Mouse (Mus musculus) urinary bladder, postnatal 14 days (tissue): Measurements from ENCODE around the gene Vmn1r206.
"Not testable (repeated sequence)": the region's sequence is repeated elsewhere in the genome, so short reads cannot be mapped to it uniquely, and the experiment has no call there.

Experiments
- DNase-seq: peaks from one replicate; pipeline ENCODE4 v3.0.0; 2021; ENCODE audit warnings: low spot score

The Vmn1r206 gene

GRCm38 (mm10) chr13:22624151-22624550, at the start of gene Vmn1r206:
Gene Vmn1r206 (minus strand): TSS chr13:22624251.
- not testable (repeated sequence) for DNase-seq

DNA sequence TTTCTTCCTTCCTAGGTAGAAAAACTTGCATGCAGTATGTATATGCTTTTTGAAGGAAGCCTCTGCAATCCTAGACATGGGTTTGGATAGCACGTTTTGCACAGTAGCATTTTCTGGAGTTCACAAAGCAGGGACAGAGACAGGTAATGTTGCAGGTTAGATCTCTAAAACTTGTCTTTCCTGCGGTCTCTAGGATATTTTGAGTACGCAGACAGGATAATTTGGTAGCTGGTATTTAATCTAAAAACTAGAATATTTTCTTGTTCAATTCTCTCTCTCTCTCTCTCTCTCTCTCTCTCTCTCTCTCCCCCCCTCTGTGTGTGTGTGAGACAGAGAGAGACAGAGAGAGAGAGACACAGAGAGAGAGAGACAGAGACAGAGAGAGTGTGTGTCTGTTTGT, 31.2 kb downstream of the Vmn1r206 start, which contains the start of gene Vmn1r205:
Gene Vmn1r205 (minus strand): TSS at position 101 of the 400 bp plus-strand sequence.
- no peak for DNase-seq

- DNase-seq = not testable (repeated sequence)
Observed at GRCm38 (mm10) chr13:22583336-22583735, 40.7 kb downstream of the Vmn1r206 start.

- not testable (repeated sequence) for DNase-seq
Observed at GRCm38 (mm10) chr13:22574911-22575310, 49.1 kb downstream of the Vmn1r206 start.
